Mouse (Mus musculus): ENCODE measurements at regions not wholly inside any gene's neighbourhood (a gene's known extent, or its start where the extent isn't known, plus 50 kb on each side); places are given as distances from the start of the nearest gene placed in this dataset.
"Not testable (repeated sequence)": the region's sequence is repeated elsewhere in the genome, so short reads cannot be mapped to it uniquely, and the experiment has no call there.

GRCm38 (mm10) chr14:9492228-9492627 is 826.2 kb upstream of the 4930452B06Rik start:
- no peak for DNase-seq

DNA sequence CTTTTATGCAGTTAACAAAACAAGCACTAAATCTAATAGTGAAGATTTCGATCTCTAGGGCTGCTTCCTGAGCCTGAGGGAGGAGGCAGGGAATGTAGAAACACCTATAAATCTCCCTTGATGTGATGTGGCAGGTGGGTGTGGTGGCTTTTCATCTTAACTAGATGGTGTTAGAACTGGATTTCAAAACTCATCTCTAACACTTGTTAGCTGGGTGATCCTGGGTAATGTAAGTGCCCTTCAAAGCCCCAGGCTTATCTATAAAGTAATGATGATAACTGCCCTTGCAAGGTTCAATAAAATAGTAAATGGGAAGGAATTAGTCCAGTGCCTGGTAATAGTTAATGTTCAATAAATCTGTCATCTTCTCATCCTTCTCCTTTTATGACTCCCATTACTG is 822.5 kb upstream of the 4930452B06Rik start:
- no peak for DNase-seq

- no peak for DNase-seq
Measured at GRCm38 (mm10) chr14:9478981-9479380, 812.9 kb upstream of the 4930452B06Rik start.

DNA sequence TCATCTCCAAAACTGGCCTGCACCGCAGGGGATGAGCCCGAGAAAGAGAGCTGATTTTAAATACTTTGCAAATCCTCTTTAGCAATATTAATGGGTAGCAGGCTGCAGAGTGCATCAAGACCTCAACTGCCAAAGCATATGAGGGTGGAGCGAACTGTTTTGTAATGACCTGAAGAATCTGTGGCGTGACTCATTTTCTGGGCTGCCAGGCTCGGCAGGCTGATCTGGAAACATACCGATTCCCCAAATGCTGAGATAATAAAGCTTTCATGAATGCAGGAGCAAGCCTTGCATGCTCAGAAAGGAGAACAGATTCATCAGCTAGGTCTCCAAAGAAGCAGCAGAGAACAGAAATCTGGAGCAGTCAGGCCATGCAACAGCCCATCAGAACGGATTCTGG is 809.1 kb upstream of the 4930452B06Rik start:
- DNase-seq: peak; percentile 11

DNA sequence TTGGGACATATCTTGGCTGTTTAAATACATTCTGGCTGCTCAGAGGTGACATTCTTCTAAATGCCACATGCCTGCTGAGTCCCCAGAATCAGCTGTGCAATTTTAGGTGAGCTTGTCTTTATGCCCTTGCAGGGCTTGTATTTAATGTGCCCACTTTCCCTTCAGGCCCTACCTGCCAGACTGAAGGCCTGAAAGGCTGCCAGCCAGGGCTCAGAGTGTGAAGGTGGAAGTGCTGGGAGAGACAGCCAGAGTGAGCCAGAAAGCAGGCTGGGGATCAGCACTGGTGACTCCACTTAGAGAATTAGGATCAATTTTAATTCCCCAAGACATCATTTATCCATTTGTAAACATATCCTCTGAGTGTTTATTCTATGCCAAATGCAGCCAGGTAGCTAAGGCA is 803.6 kb upstream of the 4930452B06Rik start:
- DNase-seq: no peak

DNA sequence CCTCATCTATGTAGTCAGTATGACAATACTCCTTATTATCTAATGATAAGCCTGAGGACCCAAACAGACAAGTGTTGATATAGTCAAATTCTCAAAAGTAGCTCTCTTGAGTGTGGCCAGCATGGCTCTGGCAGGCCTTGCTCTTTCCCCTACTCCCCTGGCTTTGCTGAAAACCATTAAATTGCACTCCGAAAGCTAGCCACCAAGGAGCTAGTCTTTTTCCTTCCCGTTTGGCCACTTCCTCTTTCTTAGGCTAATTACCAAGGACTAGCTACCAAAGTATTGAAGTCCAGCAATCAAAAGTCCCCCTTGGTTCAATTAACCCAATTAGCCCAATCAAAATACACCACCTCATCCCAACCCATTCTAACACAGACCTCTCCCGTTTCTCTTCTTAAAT is 802.6 kb upstream of the 4930452B06Rik start:
- no peak for DNase-seq

- DNase-seq: no peak
Measured at GRCm38 (mm10) chr14:9467690-9468458, 801.8 kb upstream of the 4930452B06Rik start.

DNA sequence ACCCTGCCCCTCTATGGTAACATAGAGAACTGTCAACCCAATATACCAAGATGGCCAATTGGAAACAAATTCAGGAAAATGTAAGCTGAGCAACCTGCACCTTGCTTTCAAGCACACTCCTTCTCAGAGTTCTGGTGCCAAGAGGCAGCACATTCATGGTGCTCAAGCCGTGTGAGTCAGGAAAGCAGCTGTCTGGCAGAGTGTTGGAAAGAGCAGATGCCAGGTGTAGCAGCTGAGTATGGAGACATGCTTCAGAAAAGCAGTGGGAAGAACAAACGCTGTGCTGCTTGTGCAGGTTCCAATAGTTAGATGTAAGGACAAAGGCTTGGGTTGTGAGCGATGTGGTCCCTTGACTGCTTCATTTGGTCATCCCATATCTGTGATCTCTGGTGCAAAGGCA is 794.0 kb upstream of the 4930452B06Rik start:
- DNase-seq: no peak

GRCm38 (mm10) chr14:9458856-9459255 is 792.8 kb upstream of the 4930452B06Rik start:
- no peak for DNase-seq

DNA sequence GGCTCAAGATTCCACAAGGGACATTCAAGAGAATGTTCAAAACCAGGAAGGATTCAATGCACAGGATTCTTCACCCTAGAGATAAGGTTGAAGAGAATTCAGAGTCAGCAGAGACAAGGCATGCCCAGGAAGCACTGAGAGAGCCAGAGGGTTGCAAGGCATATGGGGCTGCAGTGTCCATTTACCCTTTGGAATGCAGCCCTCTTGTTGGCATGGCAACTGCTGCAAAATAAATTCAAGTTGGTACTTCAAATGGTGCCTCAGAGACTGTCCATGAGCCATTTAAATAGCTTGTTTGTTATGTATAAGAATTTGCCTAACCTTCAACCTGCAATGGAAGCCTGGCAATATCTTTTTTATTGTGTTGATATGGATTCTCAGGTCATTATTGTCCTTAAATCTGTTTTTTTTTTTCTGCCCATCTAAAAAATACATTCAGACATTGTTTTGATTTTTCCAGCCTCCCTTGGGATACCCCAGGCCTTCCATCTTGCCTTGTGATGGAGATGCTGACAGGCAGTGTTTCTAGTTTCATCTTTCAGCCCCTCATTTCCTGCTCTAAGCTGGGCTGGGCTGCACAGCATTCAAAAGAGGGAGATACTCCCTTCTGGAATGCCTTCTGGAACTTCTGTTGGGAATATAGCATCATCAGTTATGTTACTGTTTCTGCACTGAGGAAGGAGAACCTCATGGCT is 791.9 kb upstream of the 4930452B06Rik start:
- no peak for DNase-seq

- DNase-seq: peak; percentile 30
Measured at GRCm38 (mm10) chr14:9455986-9456385, 789.9 kb upstream of the 4930452B06Rik start.

DNA sequence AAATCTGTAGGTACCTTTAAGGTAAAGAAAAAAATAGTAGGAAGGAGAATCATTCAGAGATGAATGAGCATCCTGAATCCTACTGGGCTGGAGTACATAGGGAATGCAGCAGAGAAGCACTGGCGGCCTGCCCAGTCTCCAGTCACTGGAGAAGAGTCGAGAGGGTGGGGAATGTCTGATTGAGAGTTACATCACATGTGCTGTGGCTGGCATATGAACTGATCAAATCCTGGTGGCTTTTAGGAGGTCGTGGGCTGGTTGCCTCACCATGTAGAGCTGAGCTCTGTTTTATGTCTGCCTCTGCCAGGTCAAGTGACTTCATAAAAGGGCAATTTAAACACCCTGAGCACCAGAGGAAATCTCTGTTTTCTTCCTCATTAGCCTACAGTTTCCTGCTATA is 783.9 kb upstream of the 4930452B06Rik start:
- peak; percentile 29 for DNase-seq

GRCm38 (mm10) chr14:9437896-9438295 is 771.9 kb upstream of the 4930452B06Rik start:
- no peak for DNase-seq

DNA sequence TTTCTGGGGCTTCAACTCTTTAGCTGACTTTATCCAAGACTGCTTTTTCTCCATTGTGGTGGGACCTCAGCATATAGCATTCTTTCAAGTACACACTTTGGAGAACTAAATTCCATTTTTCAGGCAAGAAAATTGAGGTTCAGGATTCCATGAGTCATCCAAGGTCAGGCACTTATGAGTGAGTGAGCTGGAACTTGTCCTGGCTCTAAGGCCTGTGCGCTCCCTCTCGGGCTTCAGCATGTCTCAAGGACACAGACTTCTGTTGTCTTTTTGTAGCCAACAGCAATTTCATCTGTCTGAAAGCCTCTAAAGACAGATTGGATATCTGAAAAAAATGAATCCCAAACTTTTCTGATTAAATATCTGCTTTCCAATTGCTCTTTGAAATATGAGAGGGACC is 769.1 kb upstream of the 4930452B06Rik start:
- peak; percentile 27 for DNase-seq

DNA sequence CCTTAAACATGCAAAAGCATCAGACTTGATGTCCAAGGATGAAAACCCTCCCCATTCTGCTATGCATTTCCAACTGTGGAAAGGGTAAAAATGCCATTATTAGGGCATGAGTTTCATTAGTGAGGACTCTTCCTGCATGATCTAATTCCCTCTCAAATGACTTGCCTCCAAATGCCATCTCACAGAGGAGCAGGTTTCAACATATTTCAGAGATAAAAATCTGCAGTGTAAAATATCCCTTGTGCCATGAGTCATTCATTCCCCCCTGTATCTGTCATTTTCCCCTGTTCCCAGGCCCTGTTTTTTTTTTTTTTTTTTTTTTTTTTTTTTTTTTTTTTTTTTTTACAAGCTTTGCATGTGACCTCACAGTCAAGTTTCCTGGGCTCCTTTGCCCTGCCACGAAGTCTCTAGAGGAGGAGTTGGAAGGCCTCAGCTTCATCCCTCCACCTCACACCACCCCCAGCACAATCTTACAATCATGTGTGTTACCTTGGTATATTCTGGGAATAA is 767.1 kb upstream of the 4930452B06Rik start:
- no peak for DNase-seq

- DNase-seq: no peak
Measured at GRCm38 (mm10) chr14:9431798-9432197, 765.8 kb upstream of the 4930452B06Rik start.

- DNase-seq: no peak
Measured at GRCm38 (mm10) chr14:9411822-9412403, 745.9 kb upstream of the 4930452B06Rik start.

GRCm38 (mm10) chr14:9403688-9404087 is 737.6 kb upstream of the 4930452B06Rik start:
- no peak for DNase-seq

GRCm38 (mm10) chr14:9400861-9401260 is 734.8 kb upstream of the 4930452B06Rik start:
- no peak for DNase-seq

- peak; percentile 46 for DNase-seq
Measured at GRCm38 (mm10) chr14:9393271-9393771, 727.3 kb upstream of the 4930452B06Rik start.

- not testable (repeated sequence) for DNase-seq
Measured at GRCm38 (mm10) chr14:9389878-9390536, 724.0 kb upstream of the 4930452B06Rik start.

- DNase-seq: no peak
Measured at GRCm38 (mm10) chr14:9389180-9389579, 723.1 kb upstream of the 4930452B06Rik start.
